Mouse (Mus musculus) kidney, embryonic 15.5 days (tissue): Measurements from ENCODE around the gene Rtl5. TPM values are rescaled to one million over a fixed set of nuclear protein-coding genes. Genes with fewer than 3 reads are reported as not detected.

Source experiments
- ATAC-seq: fragments of 200-750 bp; cut with Nextera tagmentation; replicated peaks from 2 replicates; pipeline ENCODE4 v1.8.0; 2017; ENCODE audit warnings: moderate TSS enrichment; ENCODE audit not compliant: low FRiP score
- H3K27ac ChIP-seq: fragments of 300-500 bp; sonication (generic); 2 replicates; pipeline ENCODE4 v1.5.1; 2015; ENCODE audit warnings: mild to moderate bottlenecking, inconsistent platforms
- H3K27me3 ChIP-seq: fragments of 300-500 bp; sonication (generic); 2 replicates; pipeline ENCODE4 v1.6.1; 2015; ENCODE audit warnings: inconsistent platforms
- H3K36me3 ChIP-seq: fragments of 300-500 bp; sonication (generic); 2 replicates; pipeline ENCODE4 v1.6.1; 2015; ENCODE audit warnings: inconsistent platforms
- H3K4me1 ChIP-seq: fragments of 300-500 bp; sonication (generic); 2 replicates; pipeline ENCODE4 v1.6.1; 2015; ENCODE audit warnings: inconsistent platforms
- H3K4me2 ChIP-seq: fragments of 300-500 bp; sonication (generic); 2 replicates; pipeline ENCODE4 v1.6.1; 2015; ENCODE audit warnings: moderate library complexity, mild to moderate bottlenecking, inconsistent platforms
- H3K4me3 ChIP-seq: fragments of 300-500 bp; sonication (generic); replicated peaks from 2 replicates; pipeline ENCODE4 v1.5.1; 2015; ENCODE audit warnings: mild to moderate bottlenecking, inconsistent platforms
- H3K9ac ChIP-seq: fragments of 300-500 bp; sonication (generic); 2 replicates; pipeline ENCODE4 v1.6.1; 2015; ENCODE audit warnings: mild to moderate bottlenecking, inconsistent platforms
- H3K9me3 ChIP-seq: fragments of 300-500 bp; sonication (generic); replicated peaks from 2 replicates; pipeline ENCODE4 v1.6.1; 2016; ENCODE audit warnings: inconsistent platforms
- WGBS: fragments of 180-500 bp; shearing (Covaris S2); methylation state at CpG from one replicate; pipeline ENCODE4 v1.1.7; 2015; ENCODE audit warnings: mixed read lengths; 5-methylcytosine and 5-hydroxymethylcytosine counted together
- polyA plus RNA-seq: library from polyadenylated mRNA; unstranded; fragments of >200 nt; fragmentation: Nextera tagmentation; extraction: Ambion mirVana; gene quantifications from 2 replicates; pipeline ENCODE4 v1.2.1, GENCODE M21; 2015

Rtl5 gene
- polyA plus RNA-seq, 1 experiment from 2014 or later = 2.8 TPM

- Histone ChIP-seq H3K4me2 (no peak overlapping the region), H3K9ac (no peak overlapping the region), H3K9me3 (no peaks in the 10 kb centered on the region), H3K27me3 (peaks cover 36% of the 10 kb centered on the region), H3K4me3 (no peak overlapping the region), H3K27ac (no peak overlapping the region), H3K4me1 (peaks cover 14% of the 10 kb centered on the region; the same call in 1 of the 2 replicates), H3K36me3 (no peaks in the 10 kb centered on the region)
- WGBS = 53% methylated on average over 10 of the region's 10 CpGs
- no peak for ATAC-seq
These were observed 10.0 kb upstream of the Rtl5 start for GRCm38 (mm10) chrX:102081076-102081475.

- H3K4me1 ChIP-seq = peaks cover 17% of the 10 kb centered on the region; the same call in 1 of the 2 replicates
- H3K4me2 ChIP-seq = no peak overlapping the region
- H3K27ac ChIP-seq = no peak overlapping the region
- H3K4me3 ChIP-seq = no peak overlapping the region
- H3K9ac ChIP-seq = no peak overlapping the region
- no peaks in the 10 kb centered on the region for H3K36me3 ChIP-seq
- peaks cover 28% of the 10 kb centered on the region for H3K27me3 ChIP-seq
- H3K9me3 ChIP-seq = no peaks in the 10 kb centered on the region
- 83% methylated on average over 7 of the region's 7 CpGs for WGBS
- no peak for ATAC-seq
These were observed 6.0 kb upstream of the Rtl5 start for GRCm38 (mm10) chrX:102076886-102077765.

GRCm38 (mm10) chrX:102075158-102075557, 4.1 kb upstream of the Rtl5 start:
- Histone ChIP-seq H3K4me1 (peaks cover 16% of the 10 kb centered on the region; the same call in 1 of the 2 replicates), H3K27me3 (peaks cover 39% of the 10 kb centered on the region), H3K4me2 (no peak overlapping the region), H3K36me3 (no peaks in the 10 kb centered on the region), H3K4me3 (no peak overlapping the region), H3K27ac (peak overlapping the region; percentile 68), H3K9me3 (no peaks in the 10 kb centered on the region), H3K9ac (no peak overlapping the region)
- 59% methylated on average over 4 of the region's 4 CpGs for WGBS
- no peak for ATAC-seq

- no peak for ATAC-seq
- peak overlapping the region; percentile 68 for H3K27ac ChIP-seq
- no peaks in the 10 kb centered on the region for H3K9me3 ChIP-seq
- no peak overlapping the region for H3K4me3 ChIP-seq
- no peak overlapping the region for H3K4me2 ChIP-seq
- peaks cover 23% of the 10 kb centered on the region; the same call in 1 of the 2 replicates for H3K4me1 ChIP-seq
- H3K27me3 ChIP-seq = peaks cover 39% of the 10 kb centered on the region
- no peak overlapping the region for H3K9ac ChIP-seq
- WGBS = 84% methylated on average over 5 of the region's 5 CpGs
- no peaks in the 10 kb centered on the region for H3K36me3 ChIP-seq
These were observed 3.3 kb upstream of the Rtl5 start for GRCm38 (mm10) chrX:102074435-102074834.

- Histone ChIP-seq H3K4me1 (peaks cover 23% of the 10 kb centered on the region; the same call in 1 of the 2 replicates), H3K27ac (no peak overlapping the region), H3K27me3 (peaks cover 39% of the 10 kb centered on the region), H3K36me3 (no peaks in the 10 kb centered on the region), H3K9ac (no peak overlapping the region), H3K4me2 (no peak overlapping the region), H3K4me3 (no peak overlapping the region), H3K9me3 (no peaks in the 10 kb centered on the region)
- no peak for ATAC-seq
- WGBS = 83% methylated on average over 14 of the region's 14 CpGs
These were observed 2.7 kb upstream of the Rtl5 start for GRCm38 (mm10) chrX:102073605-102074325.

GRCm38 (mm10) chrX:102071517-102071916, 413 bp upstream of the Rtl5 start:
- Histone ChIP-seq H3K4me1 (peaks cover 23% of the 10 kb centered on the region; the same call in 1 of the 2 replicates), H3K9me3 (no peaks in the 10 kb centered on the region), H3K27ac (peak overlapping the region; percentile 88), H3K27me3 (peaks cover 44% of the 10 kb centered on the region), H3K4me2 (peak overlapping the region; percentile 70), H3K9ac (no peak overlapping the region), H3K36me3 (no peaks in the 10 kb centered on the region), H3K4me3 (peak overlapping the region; percentile 51)
- no peak for ATAC-seq
- 15% methylated on average over 2 of the region's 2 CpGs for WGBS

GRCm38 (mm10) chrX:102068811-102069540, 2.1 kb downstream of the Rtl5 start:
- H3K27me3 ChIP-seq = peaks cover 50% of the 10 kb centered on the region
- no peak overlapping the region for H3K9ac ChIP-seq
- peaks cover 15% of the 10 kb centered on the region; the same call in 1 of the 2 replicates for H3K4me1 ChIP-seq
- no peak overlapping the region for H3K4me3 ChIP-seq
- H3K4me2 ChIP-seq = no peak overlapping the region
- H3K27ac ChIP-seq = no peak overlapping the region
- WGBS = 92% methylated on average over 24 of the region's 24 CpGs
- no peak for ATAC-seq
- no peaks in the 10 kb centered on the region for H3K36me3 ChIP-seq
- no peaks in the 10 kb centered on the region for H3K9me3 ChIP-seq

- Histone ChIP-seq H3K4me1 (peaks cover 15% of the 10 kb centered on the region; the same call in 1 of the 2 replicates), H3K27ac (no peak overlapping the region), H3K4me3 (no peak overlapping the region), H3K9ac (no peak overlapping the region), H3K9me3 (no peaks in the 10 kb centered on the region), H3K36me3 (no peaks in the 10 kb centered on the region), H3K4me2 (no peak overlapping the region), H3K27me3 (peaks cover 43% of the 10 kb centered on the region)
- ATAC-seq = no peak
- 77% methylated on average over 6 of the region's 6 CpGs for WGBS
These were observed 4.0 kb downstream of the Rtl5 start for GRCm38 (mm10) chrX:102067118-102067517.

- Histone ChIP-seq H3K27ac (no peak overlapping the region), H3K4me2 (no peak overlapping the region), H3K36me3 (no peaks in the 10 kb centered on the region), H3K9me3 (no peaks in the 10 kb centered on the region), H3K9ac (no peak overlapping the region), H3K27me3 (peaks cover 38% of the 10 kb centered on the region), H3K4me3 (no peak overlapping the region), H3K4me1 (peaks cover 6% of the 10 kb centered on the region; the same call in 1 of the 2 replicates)
- 25% methylated on average over 9 of the region's 9 CpGs for WGBS
- ATAC-seq = 0 out of 2 replicates have a peak, but pooled peaks have one; percentile 19
These were observed 5.0 kb downstream of the Rtl5 start for GRCm38 (mm10) chrX:102066134-102066533.

- Histone ChIP-seq H3K27ac (no peak overlapping the region), H3K4me3 (no peak overlapping the region), H3K27me3 (peaks cover 34% of the 10 kb centered on the region), H3K4me1 (peaks cover 8% of the 10 kb centered on the region; the same call in 1 of the 2 replicates), H3K9me3 (no peaks in the 10 kb centered on the region), H3K9ac (no peak overlapping the region), H3K4me2 (no peak overlapping the region), H3K36me3 (no peaks in the 10 kb centered on the region)
- ATAC-seq = no peak
- 44% methylated on average over 4 of the region's 4 CpGs for WGBS
These were observed 5.8 kb downstream of the Rtl5 start for GRCm38 (mm10) chrX:102065213-102065775.

- 53% methylated on average over 3 of the region's 3 CpGs for WGBS
These were observed 7.0 kb downstream of the Rtl5 start for GRCm38 (mm10) chrX:102064062-102064461.

More at GRCm38 (mm10) chrX:102064062-102064461, 7.0 kb downstream of the Rtl5 start:
- H3K36me3 ChIP-seq = no peaks in the 10 kb centered on the region
- H3K4me3 ChIP-seq = no peak overlapping the region
- H3K27me3 ChIP-seq = peaks cover 30% of the 10 kb centered on the region
- H3K9me3 ChIP-seq = no peaks in the 10 kb centered on the region
- 0 out of 2 replicates have a peak, but pooled peaks cover 2% of the 10 kb centered on the region for H3K4me1 ChIP-seq
- H3K27ac ChIP-seq = no peak overlapping the region
- H3K4me2 ChIP-seq = no peak overlapping the region
- H3K9ac ChIP-seq = no peak overlapping the region
- ATAC-seq = no peak
